Mouse (Mus musculus) adrenal gland, postnatal 0 days (tissue): ENCODE measurements around the gene Lrrn3. TPM values are rescaled to one million over a fixed set of nuclear protein-coding genes. Genes with fewer than 3 reads are reported as not detected.

Experiments
- polyA plus RNA-seq: library from polyadenylated mRNA; unstranded; fragments of >200 nt; fragmentation: Nextera tagmentation; extraction: Ambion mirVana; gene quantifications from 2 replicates; pipeline ENCODE4 v1.2.1, GENCODE M21; 2015

The Lrrn3 gene
- polyA plus RNA-seq: 29.9 and 40.5 TPM in 2 replicates

DNA sequence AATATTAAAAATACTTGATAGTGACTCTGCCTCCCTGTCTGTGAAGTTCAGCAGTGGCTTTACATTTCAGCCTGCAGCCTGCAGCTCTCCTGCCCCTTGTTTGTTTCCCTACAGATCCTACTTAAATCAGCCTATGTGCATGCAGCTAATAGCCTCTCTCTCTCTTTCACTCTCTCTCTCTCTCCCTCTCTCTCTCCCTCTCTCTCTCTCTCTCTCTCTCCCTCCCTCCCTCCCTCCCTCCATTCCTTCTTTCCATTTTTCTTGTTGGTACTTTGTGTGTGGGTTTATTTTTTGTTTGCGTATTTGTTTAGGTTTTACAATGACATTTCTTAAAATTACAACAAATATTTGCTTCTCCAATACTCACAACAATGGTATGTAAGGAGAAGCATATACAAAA is at the start of gene Lrrn3:
Gene Lrrn3 (minus strand): TSS at position 101 of the 400 bp plus-strand sequence.

